Mouse (Mus musculus): ENCODE measurements around the gene Pde4b.
A peak's percentile ranks its signal among the peaks of the same experiment; 100 is the strongest.

Pde4b gene

DNA sequence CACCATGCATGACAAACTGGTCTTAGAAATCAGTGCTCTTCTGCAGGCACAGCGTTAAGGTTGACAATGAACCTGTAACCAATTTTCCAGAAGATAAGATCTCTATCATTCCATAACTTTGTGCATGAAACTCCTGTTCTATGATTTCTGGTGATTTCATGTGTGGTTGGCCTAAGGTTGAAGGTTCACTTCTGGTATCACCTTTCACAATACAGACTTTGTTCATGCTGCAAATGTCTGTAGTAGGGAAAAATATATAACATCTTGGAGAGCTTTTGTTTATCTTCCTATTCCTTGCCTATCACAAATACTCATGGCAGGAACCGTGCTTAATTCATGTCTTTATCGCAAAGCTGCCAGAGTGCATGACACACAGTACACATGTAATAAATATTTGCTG lies 319.5 kb downstream of the Pde4b start:
- no peak for DNase-seq

DNA sequence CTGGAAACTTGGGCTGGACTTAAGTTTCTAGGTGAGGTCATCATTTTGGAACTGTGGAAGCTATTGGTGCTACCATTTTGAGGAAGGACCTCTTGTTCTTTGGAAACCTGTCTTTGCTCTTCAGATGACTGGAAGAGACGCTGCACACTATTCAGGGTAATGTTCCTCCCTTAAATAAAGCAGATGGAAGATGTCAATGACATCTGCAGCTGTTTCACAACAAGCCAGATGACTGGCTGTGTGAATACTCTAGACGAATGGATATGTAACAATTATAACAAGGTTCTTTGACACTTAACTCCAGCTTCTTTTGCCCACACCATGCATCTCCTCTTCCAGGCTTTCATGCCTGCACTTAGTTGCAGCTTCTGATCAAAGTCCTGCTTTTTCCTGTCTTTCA lies 320.8 kb downstream of the Pde4b start:
- DNase-seq, result peak; percentile 38

DNA sequence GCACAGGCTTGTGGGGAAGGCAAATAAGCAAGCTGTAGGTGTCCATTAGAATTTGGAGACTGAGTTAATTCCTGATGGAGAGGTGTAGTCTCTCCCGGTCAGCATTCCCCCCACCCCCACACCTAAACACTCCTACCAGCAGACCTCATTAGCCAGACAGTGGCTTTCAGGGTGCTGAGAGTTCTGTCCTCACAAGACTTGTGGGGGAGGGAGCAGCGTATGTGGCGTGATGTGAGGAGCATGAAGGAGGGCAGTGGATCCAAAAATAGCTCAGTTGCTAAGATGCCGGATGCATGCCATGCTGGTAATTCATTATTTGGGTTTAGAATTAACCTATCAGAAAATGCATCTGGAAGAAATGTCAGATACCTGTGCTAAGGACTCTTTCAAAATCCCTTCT lies 321.6 kb downstream of the Pde4b start:
- DNase-seq, result no peak

DNA sequence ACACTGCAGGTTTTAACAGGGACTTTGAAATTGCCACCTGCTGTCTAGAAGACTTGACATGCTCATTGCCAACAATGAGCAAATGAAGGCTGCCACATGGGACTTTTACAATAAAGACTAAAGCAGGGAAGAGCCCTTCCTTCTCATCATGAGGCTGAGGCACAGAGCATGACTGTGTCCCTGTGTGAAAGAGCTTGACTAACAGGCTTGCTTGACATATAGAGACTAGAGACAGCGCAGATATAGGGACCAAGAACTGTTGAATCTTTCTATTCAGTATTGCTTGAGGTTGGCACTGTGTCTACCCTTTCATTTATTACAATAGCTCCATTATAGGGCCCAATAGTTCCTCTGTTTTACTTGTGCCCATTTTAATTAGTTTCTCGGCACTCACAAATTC lies 325.8 kb downstream of the Pde4b start:
- DNase-seq, result no peak

DNA sequence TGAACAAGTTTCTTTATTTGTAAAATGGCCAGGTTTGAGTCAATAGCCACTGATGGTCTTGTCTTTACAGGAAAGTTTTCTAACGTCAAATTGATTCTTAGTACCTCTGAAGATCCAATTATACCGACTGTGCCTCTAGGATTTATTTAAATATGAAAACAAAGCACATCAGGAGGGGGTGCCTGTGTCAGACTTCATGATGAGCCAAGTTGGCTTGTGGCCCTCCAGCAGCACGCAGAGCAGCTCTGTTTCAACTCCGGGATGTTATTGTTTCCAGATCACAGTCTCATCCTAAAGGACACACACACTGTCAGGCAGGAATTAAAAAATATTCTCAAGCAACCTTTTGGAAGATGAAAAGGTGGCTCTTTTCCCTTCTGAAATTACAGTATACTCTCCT lies 326.5 kb downstream of the Pde4b start:
- no peak for DNase-seq

DNA sequence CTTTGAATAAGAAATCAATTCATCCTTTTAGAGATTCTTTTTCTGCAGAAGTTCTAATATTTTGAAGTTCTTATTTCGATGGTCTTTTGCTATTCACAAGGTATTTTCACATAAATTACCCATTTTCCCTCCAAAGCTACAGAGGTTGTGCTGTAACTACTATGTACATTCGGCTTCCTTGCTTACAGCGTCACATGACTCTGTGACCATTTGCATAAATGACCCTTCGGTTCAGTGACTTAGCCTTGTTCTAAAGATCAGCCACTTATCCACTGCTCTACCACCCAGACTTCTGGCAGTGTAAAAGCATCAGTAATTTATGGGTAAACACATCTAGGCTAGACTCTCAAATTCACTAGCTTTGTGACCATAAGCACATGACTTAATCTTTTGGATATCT lies 327.3 kb downstream of the Pde4b start:
- no peak for DNase-seq

DNA sequence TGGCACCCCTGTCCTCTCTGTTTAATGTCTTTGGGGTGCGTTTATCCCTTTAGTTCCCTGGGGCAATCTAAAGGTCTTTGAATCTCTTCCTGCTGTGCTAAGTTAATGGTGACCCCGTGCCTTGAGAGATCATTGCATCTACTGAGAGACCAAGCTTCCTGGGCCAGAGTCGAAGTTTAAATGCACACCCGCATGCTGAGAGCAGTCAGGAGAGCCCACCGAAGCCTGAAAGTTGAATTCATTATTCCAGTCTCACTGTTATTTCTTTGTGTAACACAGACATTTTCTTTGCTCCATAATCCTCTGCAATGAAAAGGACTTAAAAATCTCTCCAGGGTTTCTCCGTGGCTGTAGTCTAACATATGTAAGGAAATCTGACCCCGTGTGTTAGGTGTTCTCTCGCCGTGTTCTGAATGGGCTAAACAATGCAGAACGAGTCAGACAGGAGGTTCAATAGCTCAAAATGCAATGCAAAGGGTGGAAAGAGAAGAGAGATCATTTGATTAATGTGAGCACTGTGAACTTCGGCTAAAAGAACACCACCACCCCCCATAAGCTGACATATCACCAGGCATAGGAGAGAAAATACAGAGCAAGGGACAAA lies 333.6 kb downstream of the Pde4b start:
- DNase-seq, result no peak

DNA sequence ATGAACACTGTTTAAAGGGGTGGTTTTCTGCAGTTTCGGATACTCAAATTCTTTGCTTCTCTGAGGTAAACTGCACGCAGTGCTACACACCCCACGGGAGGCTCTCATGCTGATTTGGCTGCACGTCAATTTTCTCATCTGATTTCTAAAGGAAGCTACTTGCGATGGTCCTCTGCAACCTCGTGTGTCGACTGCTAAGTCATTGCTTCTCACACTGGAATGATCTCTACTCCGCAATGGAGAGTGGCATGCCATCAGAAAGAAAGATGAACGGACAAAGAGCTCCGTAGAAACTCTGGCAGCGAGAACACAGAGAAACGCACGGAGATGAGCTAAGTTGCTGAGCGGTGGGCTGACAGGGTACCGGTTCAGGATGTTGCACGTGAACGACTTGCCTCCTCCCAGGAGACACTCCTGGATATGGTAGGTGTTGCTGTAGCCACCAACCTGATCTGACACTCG lies 334.1 kb downstream of the Pde4b start:
- no peak for DNase-seq

DNA sequence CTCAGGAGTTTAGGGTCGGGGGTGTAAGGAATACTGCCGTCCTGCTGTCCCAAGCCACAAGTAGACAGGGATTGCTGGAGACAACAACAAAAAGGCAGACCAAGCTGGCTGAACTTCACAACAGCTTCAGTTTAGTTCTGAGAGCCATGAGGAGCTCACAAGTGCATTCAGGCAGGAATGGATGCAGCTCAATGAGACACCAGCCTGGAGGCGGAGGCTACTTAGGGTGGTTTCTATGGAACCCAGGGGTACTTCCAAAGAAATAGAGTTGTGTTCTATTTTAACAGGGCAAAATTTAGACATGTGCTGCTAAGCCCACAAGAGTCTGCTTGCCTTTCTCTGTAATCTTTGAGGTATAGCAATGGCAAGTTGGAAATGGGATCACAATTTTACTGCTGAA lies 336.8 kb downstream of the Pde4b start:
- no peak for DNase-seq

DNA sequence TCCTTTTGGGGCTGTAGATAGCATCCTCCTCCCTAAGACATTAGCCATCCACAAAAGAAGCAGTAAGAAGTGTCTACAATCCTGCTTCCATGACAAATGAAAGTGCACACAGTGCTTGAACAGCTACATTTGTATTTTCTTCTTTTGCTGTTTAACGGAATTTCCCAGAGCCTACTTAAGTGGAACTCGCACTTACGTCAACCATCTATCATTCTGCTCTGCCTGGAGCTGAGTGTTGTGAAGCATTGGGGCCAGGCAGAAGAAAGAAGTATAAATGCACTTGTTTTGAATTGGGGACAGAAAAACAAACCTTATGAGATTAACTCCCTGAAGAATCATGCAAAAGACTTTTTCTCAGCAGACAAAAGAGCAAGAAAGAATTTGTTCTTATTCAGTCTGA lies 338.1 kb downstream of the Pde4b start:
- DNase-seq, result no peak

DNA sequence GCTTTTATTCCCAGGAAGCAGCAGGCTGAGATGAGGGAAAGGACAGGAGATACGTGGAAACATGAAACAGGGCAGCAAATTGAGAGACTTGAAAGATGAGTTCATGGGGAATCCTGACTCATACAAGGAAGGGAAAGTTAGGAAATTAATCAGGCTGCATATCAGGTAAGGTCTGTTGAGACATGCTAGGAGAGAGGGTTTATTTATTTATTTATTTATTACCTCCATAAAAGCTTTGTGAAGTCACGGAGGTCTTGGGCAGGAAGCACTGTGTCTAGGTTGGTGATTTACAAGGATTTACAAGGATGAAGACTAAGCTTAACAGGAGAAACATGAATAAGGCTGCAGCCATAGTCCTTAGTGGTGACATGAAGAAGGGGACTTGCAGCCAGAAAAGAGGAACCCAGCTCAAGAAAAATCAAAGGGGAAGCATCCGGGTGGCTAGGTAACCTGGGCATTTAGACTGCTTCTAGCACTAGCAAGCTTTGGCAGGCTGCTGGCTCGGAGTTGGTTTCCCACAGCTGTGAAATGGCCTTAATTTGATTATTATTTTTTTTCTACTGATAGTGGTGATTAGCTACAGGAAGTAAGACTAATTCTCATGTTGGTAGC lies 342.5 kb downstream of the Pde4b start:
- DNase-seq, result no peak

DNA sequence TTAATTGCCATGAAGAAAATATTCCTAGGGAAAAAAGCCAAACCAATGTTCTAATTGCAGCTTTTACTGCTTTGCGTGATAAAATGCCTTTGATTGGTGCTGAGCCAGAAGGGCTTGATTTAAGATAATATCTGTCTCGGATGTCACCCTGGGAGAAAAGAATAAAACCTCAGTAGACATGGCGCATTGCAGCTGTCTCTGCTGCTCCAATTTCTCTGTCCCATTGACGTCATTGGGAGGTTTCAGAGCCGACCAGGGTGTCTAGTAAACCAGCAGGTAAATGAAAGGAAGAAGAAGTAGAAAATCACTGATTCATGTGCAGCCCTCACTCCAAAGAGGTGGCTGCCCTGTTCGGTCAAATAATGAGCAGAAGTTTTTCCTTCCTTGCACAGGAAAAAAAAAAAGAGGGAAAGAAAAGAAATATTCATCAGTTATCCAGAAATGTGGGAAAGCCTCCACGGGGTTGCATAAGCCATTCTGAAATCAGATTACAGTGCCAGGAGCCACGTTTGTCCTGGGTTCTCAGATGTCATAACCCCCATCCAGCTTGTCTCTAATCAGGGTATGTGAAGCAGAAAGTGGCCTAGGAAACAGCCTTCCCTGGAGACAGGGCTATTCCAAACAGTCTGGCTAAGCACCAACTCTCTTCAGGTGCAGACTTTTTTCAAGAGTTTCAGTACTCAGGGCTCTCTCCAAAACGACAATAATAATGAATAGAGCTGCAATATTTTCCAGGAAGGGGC lies 344.9 kb downstream of the Pde4b start:
- DNase-seq, result peak; percentile 34

DNA sequence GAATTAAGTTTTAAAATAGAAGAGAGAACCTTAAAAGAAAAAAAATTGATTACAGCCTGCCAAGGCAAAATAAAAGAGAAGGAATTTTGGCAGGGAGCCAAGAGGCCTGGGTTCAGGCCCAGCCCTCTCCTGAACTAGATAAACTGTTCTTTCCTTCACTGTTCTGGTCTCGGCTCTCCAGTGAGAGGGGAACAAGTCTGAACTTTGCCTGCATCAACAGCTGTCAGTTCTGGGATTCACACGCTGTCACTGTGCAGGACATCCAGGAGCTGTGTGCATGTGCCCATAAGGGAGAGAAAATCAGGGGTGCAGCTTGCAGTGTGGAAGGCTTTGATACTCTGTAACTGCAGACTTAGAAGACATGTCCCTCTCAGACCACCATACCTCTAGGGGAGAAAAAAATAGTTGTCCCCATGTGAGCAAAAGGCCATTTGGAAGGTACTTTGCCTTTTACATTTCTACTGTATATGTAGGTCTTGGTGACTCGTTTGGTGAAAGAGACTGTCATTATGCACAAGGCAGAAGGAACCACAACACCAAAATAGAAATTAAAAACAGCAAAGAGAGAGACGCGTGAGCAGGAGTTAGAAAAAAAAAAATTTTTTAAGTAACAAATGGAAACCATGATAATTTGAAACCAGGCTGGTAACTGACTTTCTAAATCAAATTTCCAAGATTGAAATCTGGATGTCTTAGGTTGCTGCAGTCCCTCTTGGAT lies 352.2 kb downstream of the Pde4b start:
- peak; percentile 25 for DNase-seq

DNA sequence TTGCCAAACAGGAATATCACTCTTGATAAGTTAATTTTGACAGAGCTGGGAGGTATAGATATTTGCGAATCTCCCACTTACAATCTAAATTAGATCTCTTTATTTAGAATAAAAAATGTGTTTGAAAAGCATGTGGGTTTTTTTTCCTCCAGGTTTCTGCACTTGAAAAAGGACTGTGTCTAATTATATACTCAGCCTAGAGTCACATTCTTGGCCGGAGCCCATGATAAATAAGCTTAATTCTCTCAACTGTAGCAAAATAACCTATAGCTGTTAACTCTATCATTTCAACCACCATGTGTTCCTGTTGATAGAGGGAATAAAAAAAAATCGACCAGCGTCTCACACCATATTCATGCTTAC lies 352.8 kb downstream of the Pde4b start:
- DNase-seq, result no peak

DNA sequence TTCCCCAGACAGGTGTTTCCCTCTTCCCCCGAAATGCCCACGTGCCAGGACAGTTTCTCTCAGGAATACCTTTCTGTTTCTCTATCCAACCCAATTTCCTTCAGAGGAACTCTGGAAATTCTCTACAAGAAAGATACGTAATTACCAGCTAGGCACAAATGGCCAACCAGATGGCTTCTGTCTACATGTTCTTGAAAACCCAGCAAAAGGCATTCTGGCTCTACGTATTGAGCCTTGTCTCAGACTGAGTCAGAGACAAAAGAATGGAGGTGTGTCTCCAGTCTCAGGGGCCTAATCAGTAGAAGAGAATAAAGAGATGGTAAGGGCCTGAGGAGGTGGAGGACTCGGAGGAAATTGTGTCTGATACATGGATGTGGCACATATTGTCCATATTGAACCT lies 356.2 kb downstream of the Pde4b start:
- no peak for DNase-seq

DNA sequence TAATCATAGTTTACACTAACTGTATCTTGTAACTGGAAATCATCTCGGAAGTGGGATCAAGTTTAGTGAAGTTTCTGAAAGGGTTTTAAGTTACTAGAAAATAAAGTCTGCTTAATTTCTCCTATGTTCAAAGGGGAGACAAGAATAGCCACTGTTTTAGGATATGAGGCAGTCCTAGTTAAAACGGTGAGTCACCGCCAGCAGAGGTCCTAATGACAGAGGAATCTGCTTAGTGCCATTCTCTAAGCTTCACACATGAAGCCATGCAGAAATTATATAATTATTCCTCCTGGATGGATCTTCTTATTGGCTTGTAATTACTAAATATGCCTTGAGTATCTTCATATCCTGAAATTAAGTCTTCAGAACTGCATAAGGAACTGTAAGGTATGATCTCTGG lies 357.2 kb downstream of the Pde4b start:
- DNase-seq, result no peak

DNA sequence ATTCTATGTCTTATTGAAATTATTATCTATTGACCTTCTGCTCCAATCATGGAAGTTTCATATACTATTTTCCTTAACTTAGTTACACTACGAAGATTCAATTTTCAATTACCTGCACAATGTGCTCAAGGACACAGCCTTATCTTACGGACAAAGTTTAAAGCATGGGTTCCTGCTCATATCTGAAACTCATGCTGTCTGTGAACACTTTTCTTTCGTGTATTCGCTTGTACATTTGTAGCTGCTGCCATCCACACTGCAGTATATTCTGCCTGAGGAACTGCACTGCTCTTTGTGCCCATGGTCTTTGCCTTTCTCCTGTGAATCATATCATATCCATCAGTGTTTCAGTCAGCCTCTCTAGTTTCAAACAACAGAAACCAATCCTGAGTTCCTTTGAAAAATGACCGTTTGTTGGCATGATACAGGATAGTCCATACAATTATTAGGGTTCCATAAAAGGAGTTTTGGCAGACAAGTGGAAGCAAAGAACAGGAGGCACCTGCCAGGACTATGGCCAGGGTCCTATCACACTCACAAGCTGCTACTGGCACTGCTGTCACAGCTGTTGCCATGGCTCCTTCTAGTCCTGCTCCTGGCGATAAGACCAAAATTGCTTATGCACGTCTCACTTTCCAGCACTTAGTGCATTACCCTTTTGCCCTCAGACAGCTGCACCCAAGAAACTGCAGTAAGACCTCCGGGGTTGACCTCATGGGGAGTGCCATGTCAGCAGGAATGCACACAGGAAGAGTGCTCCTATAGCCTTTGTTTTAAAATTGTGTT lies 359.0 kb downstream of the Pde4b start:
- no peak for DNase-seq

DNA sequence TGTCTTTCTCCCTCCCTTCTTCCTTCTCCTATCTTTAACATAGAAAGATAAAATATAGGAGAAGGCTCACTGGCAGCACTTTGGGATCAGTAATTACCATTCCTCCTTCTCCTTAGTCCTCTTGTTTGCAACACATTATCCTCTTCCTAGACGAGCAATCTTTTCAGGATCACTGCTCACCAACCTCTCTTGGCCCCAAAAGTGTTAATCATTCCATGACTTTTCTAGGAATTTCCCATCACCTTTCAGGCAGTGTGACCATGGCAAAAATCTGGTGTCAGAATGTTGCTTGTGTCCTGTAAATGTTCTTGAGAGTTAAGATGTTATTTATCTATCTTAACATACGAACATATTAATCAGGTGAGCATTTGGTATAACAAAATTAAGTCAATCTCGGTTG lies 369.1 kb downstream of the Pde4b start:
- DNase-seq, result no peak

DNA sequence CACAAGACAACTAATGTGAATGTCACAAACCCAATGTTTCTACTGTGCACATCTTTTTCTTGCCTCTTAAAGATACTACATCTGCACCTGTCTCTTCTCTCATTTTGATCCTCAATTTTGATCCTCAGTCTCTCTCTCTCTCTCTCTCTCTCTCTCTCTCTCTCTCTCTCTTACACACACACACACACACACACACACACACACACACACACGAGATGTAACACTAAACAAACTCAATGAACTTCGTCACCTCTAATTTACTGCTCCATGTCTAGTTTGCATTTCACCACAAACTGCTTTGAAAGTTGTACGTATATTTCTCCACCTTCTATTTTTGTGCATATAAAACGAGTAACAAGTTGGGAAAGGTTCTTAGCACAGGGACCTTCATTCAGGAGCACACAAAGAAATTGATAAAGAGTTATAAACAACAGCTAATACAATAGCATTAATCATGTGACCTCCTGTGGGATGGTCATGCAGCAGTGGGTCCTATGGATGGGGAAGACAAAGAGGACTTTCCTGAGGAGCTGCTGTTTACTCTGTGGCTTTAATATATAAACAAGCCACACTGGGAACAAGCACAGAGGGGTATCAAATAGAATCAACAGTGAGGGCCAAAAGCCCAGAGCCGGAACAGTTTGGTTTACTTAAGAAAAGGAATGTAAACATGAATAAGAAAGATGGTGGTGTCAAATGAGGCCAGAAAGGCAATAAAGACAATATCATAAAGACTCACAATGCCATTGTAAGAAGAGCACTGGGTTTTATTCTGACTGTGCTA lies 372.1 kb downstream of the Pde4b start:
- DNase-seq, result peak; percentile 28

DNA sequence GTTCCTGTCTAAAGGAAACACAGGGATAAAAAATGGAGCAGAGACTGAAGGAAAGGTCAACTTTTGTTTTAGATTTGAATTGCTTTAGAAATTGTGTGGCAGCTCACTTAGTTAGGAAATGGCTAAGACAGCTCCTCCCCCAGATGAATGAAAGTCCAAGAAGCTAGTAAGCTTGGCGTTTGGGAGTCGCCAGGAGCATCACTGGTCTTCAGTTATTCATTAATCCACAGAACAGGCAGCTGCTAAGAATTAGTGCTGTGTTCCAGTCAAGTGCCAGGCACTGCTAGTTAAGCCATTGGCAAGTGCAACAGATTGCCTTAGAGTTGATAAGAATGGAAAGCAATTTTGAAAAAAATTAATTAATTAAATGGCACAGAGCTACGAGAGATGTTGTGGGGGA lies 390.8 kb downstream of the Pde4b start:
- DNase-seq, result no peak

DNA sequence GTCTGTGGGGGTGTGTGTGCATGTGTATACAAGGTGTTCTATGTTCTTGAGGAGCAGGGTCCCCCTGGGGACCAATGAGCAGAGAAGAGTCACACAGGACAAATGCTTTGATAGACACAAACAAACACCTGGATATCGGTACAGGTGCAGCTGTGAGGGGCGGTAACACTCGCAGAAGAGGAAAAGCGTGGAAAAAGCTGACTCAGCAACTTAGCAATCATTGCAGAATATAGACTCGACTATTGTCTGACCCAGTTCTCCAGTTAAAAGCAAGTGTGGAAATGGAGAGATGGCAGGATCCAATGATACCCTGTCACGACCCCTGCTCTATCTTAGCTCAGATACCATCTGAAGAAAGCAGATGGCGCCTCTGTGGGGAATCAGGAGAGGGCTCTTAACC lies 391.5 kb downstream of the Pde4b start:
- no peak for DNase-seq

DNA sequence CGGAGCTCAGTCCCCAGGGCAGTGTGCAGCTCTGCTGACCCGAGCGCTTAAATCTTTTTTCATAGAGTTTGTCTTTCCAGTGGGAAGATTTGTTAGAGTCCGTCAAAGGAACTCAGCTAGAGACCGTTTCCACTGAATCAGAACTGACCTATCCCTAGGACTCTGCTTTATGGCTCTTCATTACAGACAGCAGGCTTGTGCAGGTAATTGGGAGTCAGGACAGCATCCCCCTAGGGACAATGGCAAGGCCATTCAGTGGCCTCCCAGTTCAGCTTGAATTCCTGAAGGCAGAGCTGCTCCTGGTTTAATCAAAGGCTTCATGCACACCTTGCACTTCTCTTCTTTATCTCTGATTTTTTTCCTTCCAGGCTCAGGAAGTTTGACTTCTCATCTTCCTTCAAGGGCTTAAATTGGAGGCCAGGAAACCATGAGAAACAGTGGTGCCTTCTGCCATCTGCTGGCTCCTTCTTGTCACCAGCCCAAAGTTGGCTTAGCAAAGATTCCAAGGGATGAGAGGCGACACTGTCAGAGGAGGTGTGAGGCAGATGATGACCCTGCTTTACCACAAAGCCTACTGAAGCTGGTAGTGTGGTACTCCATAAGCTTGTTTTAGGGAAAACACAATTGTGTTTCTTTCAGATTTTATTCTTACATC lies 393.6 kb downstream of the Pde4b start:
- peak; percentile 32 for DNase-seq

Measured in lung, postnatal 36 days (tissue).